Mouse (Mus musculus) cortical plate, adult 2 months (tissue): Measurements from ENCODE around the gene Ryr3.

Source experiments
- CTCF ChIP-seq: fragments of 200-500 bp; IDR thresholded peaks from 2 replicates; pipeline ENCODE4 v1.5.1; 2011; ENCODE audit warnings: mild to moderate bottlenecking, control low read depth, low read length; ENCODE audit not compliant: insufficient read depth; ENCODE audit errors: extremely low read depth
- POLR2A ChIP-seq: fragments of 200-500 bp; IDR thresholded peaks from 2 replicates; pipeline ENCODE4 v1.6.1; 2011; ENCODE audit warnings: mild to moderate bottlenecking, low read length, control low read depth; ENCODE audit not compliant: insufficient read depth; ENCODE audit errors: extremely low read depth

GRCm38 (mm10) chr2:112612628-112613027 lies 604.3 kb downstream of the Ryr3 start:
- TF ChIP-seq POLR2A (no peak), CTCF (no peak)
